ENCODE assay signal across 10 mouse cellular contexts in the genomic region with DNA sequence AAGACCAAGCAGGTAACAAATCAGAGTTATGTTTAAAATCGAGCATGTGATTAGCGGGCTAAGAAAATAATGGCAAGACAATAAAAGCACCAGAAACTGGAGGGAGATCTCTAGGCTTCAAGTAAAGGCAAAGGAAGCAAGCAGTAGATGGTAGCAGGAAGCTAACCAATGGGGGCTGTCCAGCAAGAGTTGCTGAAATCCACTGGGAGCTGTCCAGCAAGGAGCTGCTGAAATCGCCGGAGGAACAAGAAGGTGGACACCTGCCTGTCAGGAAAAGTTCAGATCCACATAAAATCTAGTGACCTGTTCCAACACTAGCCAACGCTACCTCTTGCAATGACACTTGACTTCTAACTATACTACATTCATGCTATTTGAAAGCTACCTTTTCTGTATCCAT. TPM values are rescaled to one million over a fixed set of nuclear protein-coding genes. Genes with fewer than 3 reads are reported as not detected.
DNase-seq lines count a peak whose midpoint lies in the region; ATAC-seq and TF ChIP-seq lines count a peak whose summit lies in the region.
"Had no signal": no experiment of that assay in that cellular context is flagged by ENCODE, and none has a peak within 500 bp of the region (broad histone marks: within the 10 kb centered on the region; RNA-seq: fewer than 3 reads in every experiment).

No protein-coding gene starts in this region.

- H3K27ac ChIP-seq in forebrain, embryonic 10.5 days: no peak overlapping the region
- no peak overlapping the region for H3K27ac ChIP-seq in forebrain, embryonic 12.5 days
- no peak overlapping the region for H3K27ac ChIP-seq in forebrain, embryonic 15.5 days (replicated peaks)

- H3K9ac ChIP-seq in forebrain, embryonic 12.5 days: no peak overlapping the region
- H3K9ac ChIP-seq in forebrain, embryonic 15.5 days (replicated peaks): no peak overlapping the region

- 27% methylated on average over 5 of the region's 5 CpGs for WGBS in forebrain, embryonic 10.5 days
- 24% methylated on average over 5 of the region's 5 CpGs for WGBS in forebrain, embryonic 12.5 days
- 21% methylated on average over 5 of the region's 5 CpGs for WGBS in lung, adult 2 months
- WGBS in forebrain, embryonic 15.5 days: 23% methylated on average over 5 of the region's 5 CpGs

- TF ChIP-seq CTCF in lung, adult 2 months (IDR thresholded peaks at IDR 0.05; ENCODE audit: insufficient read depth, low read length): no peak

- no peak for ATAC-seq in forebrain, embryonic 12.5 days (ENCODE audit: low FRiP score)
- no peak for ATAC-seq in forebrain, embryonic 15.5 days (replicated peaks)

- H3K9me3 ChIP-seq in forebrain, embryonic 10.5 days: no peaks in the 10 kb centered on the region
- no peaks in the 10 kb centered on the region for H3K9me3 ChIP-seq in forebrain, embryonic 12.5 days
- H3K9me3 ChIP-seq in forebrain, embryonic 15.5 days: no peaks in the 10 kb centered on the region
- H3K9me3 ChIP-seq: megakaryocyte, embryonic 14.5 days had no signal

- TF ChIP-seq POLR2A in lung, adult 2 months (IDR thresholded peaks at IDR 0.05; ENCODE audit: borderline replicate concordance, extremely low read depth, low read depth, low read length): no peak

- no peak overlapping the region for H3K4me2 ChIP-seq in forebrain, embryonic 12.5 days
- no peak overlapping the region for H3K4me2 ChIP-seq in forebrain, embryonic 15.5 days (replicated peaks)

- H3K4me1 ChIP-seq in forebrain, embryonic 10.5 days: no peaks in the 10 kb centered on the region
- no peaks in the 10 kb centered on the region for H3K4me1 ChIP-seq in forebrain, embryonic 12.5 days
- H3K4me1 ChIP-seq in lung, adult 2 months (ENCODE audit: control insufficient read depth, insufficient read depth, low read length): no peaks in the 10 kb centered on the region
- H3K4me1 ChIP-seq in forebrain, embryonic 15.5 days: no peaks in the 10 kb centered on the region
- H3K4me1 ChIP-seq: megakaryocyte, embryonic 14.5 days had no signal

- DNase-seq in forebrain, embryonic 10.5 days (ENCODE audit: extremely low spot score, low spot score): peak; percentile 56
- peak; percentile 18 for DNase-seq in 416B (ENCODE audit: low read depth)
- peak; percentile 70 for DNase-seq in embryo, embryonic 9.5 days (ENCODE audit: extremely low spot score)
- DNase-seq in lung, adult 2 months: peak; percentile 22
- DNase-seq in spleen, postnatal 4 days (ENCODE audit: low spot score in 2 of 2): no peak
- no peak for DNase-seq in frontal cortex, postnatal 10 days (ENCODE audit: low spot score in 2 of 2)

- no peaks in the 10 kb centered on the region for H3K27me3 ChIP-seq in forebrain, embryonic 10.5 days (ENCODE audit: poor library complexity, severe bottlenecking)
- no peaks in the 10 kb centered on the region for H3K27me3 ChIP-seq in forebrain, embryonic 12.5 days
- H3K27me3 ChIP-seq in forebrain, embryonic 15.5 days: peaks cover 6% of the 10 kb centered on the region; the same call in 1 of the 2 replicates

- no peaks in the 10 kb centered on the region for H3K36me3 ChIP-seq in forebrain, embryonic 10.5 days (replicated peaks)
- no peaks in the 10 kb centered on the region for H3K36me3 ChIP-seq in forebrain, embryonic 12.5 days (replicated peaks)
- no peaks in the 10 kb centered on the region for H3K36me3 ChIP-seq in forebrain, embryonic 15.5 days

- no peak overlapping the region for H3K4me3 ChIP-seq in forebrain, embryonic 10.5 days
- H3K4me3 ChIP-seq in forebrain, embryonic 12.5 days (replicated peaks): no peak overlapping the region
- H3K4me3 ChIP-seq in lung, adult 2 months (replicated peaks; ENCODE audit: extremely low read depth, low read depth, low read length): no peak overlapping the region
- no peak overlapping the region for H3K4me3 ChIP-seq in forebrain, embryonic 15.5 days
- H3K4me3 ChIP-seq: erythroblast, embryonic 14.5 days; megakaryocyte, embryonic 14.5 days had no signal

RNA-seq across cellular contexts. Expression of a gene that starts 7.3 kb away (rescaled TPM):
- polyA plus RNA-seq in forebrain, embryonic 10.5 days (2016; fragmentation: Nextera tagmentation; extraction: Ambion mirVana): 0.10 TPM in 1 of 2 replicates, not detected in the other
- 0.09 TPM in 1 of 2 replicates, not detected in the other for polyA plus RNA-seq in forebrain, embryonic 12.5 days (2016; fragmentation: Nextera tagmentation; extraction: Ambion mirVana)
- polyA plus RNA-seq in lung, adult 2 months (2012; rRNA removed): not detected in 2 replicates
- polyA plus RNA-seq in forebrain, embryonic 15.5 days (2015; fragmentation: Nextera tagmentation; extraction: Ambion mirVana): 0.18 and 0.24 TPM in 2 replicates
- polyA plus RNA-seq: erythroblast, embryonic 14.5 days had no signal

Comparison
In these comparisons a context has a peak if more than half of its experiments do, and no peak if none do; other contexts are left out.
1. DNase-seq: peak in forebrain, embryonic 10.5 days (single experiment), 416B (single experiment), embryo, embryonic 9.5 days (single experiment) and lung, adult 2 months (single experiment); none in spleen, postnatal 4 days (0 of 2) and frontal cortex, postnatal 10 days (0 of 2).